Mouse (Mus musculus) midbrain, embryonic 14.5 days (tissue): ENCODE measurements around the gene Mpdu1. TPM values are rescaled to one million over a fixed set of nuclear protein-coding genes. Genes with fewer than 3 reads are reported as not detected.

Source experiments
- ATAC-seq: fragments of 200-750 bp; cut with Nextera tagmentation; 2 replicates; pipeline ENCODE4 v1.8.0; 2017; ENCODE audit warnings: moderate number of reproducible peaks, moderate library complexity; ENCODE audit not compliant: low FRiP score, low TSS enrichment
- DNase-seq: peaks from one replicate; pipeline ENCODE4 v3.0.0-alpha.2; 2015
- H3K27ac ChIP-seq: fragments of 300-500 bp; sonication (generic); replicated peaks from 2 replicates; pipeline ENCODE4 v1.5.1; 2014; ENCODE audit warnings: mild to moderate bottlenecking, low read depth, low read length, moderate library complexity
- H3K27me3 ChIP-seq: fragments of 300-500 bp; sonication (generic); 2 replicates; pipeline ENCODE4 v1.6.1; 2014; ENCODE audit warnings: low read length, control low read depth, mixed read lengths; ENCODE audit not compliant: control insufficient read depth, insufficient read depth
- H3K36me3 ChIP-seq: fragments of 300-500 bp; sonication (generic); 2 replicates; pipeline ENCODE4 v1.6.1; 2014; ENCODE audit warnings: low read length, control low read depth; ENCODE audit not compliant: control insufficient read depth, insufficient read depth
- H3K4me1 ChIP-seq: fragments of 300-500 bp; sonication (generic); 2 replicates; pipeline ENCODE4 v1.6.1; 2014; ENCODE audit warnings: mild to moderate bottlenecking, antibody characterized with exemption, low read length, control low read depth; ENCODE audit not compliant: control insufficient read depth, insufficient read depth
- H3K4me2 ChIP-seq: fragments of 300-500 bp; sonication (generic); 2 replicates; pipeline ENCODE4 v1.6.1; 2014; ENCODE audit warnings: mild to moderate bottlenecking, low read length, moderate library complexity
- H3K4me3 ChIP-seq: fragments of 300-500 bp; sonication (generic); replicated peaks from 2 replicates; pipeline ENCODE4 v1.5.1; 2014; ENCODE audit warnings: low read depth, low read length
- H3K9ac ChIP-seq: fragments of 300-500 bp; sonication (generic); replicated peaks from 2 replicates; pipeline ENCODE4 v1.6.1; 2014; ENCODE audit warnings: mild to moderate bottlenecking, low read length, moderate library complexity
- H3K9me3 ChIP-seq: fragments of 300-500 bp; sonication (generic); 2 replicates; pipeline ENCODE4 v1.6.1; 2016; ENCODE audit warnings: low read length, control low read depth, mixed read lengths; ENCODE audit not compliant: control insufficient read depth
- WGBS: fragments of 180-500 bp; shearing (Covaris S2); extraction: QIAGEN DNeasy Blood & Tissue Kit; methylation state at CpG from one replicate; pipeline ENCODE4 v1.1.7; 2014; 5-methylcytosine and 5-hydroxymethylcytosine counted together
- polyA plus RNA-seq: library from polyadenylated mRNA; unstranded; fragments of >200 nt; fragmentation: Nextera tagmentation; extraction: Ambion mirVana; gene quantifications from 2 replicates; pipeline ENCODE4 v1.2.1, GENCODE M21; 2014

Mpdu1 gene
- polyA plus RNA-seq, 1 experiment from 2014 or later = 64.0 TPM

- DNase-seq (no peak), ATAC-seq (peak; percentile 13; the same call in 1 of the 2 replicates)
- Histone ChIP-seq H3K27me3 (no peaks in the 10 kb centered on the region), H3K4me3 (peak overlapping the region; percentile 52), H3K9ac (peak overlapping the region; percentile 46; the same call in 1 of the 2 replicates), H3K4me2 (peak overlapping the region; percentile 63), H3K9me3 (no peaks in the 10 kb centered on the region), H3K4me1 (peaks cover 13% of the 10 kb centered on the region), H3K27ac (peak overlapping the region; percentile 93), H3K36me3 (peaks cover 59% of the 10 kb centered on the region)
- 68% methylated on average over 13 of the region's 13 CpGs for WGBS
Observed at GRCm38 (mm10) chr11:69662967-69663671, 677 bp upstream of the Mpdu1 start.

- Histone ChIP-seq H3K4me1 (peaks cover 13% of the 10 kb centered on the region), H3K9me3 (no peaks in the 10 kb centered on the region), H3K4me3 (peak overlapping the region; percentile 52), H3K4me2 (peak overlapping the region; percentile 63), H3K27me3 (no peaks in the 10 kb centered on the region), H3K27ac (no peak overlapping the region), H3K9ac (no peak overlapping the region; the same call in 1 of the 2 replicates), H3K36me3 (peaks cover 56% of the 10 kb centered on the region)
- ATAC-seq (no peak), DNase-seq (no peak)
- 75% methylated on average over 3 of the region's 3 CpGs for WGBS
Observed at GRCm38 (mm10) chr11:69661221-69661881, 1.1 kb downstream of the Mpdu1 start.

- H3K9me3 ChIP-seq = no peaks in the 10 kb centered on the region
- DNase-seq = no peak
- H3K9ac ChIP-seq = no peak overlapping the region
- peaks cover 53% of the 10 kb centered on the region for H3K36me3 ChIP-seq
- ATAC-seq = no peak
- 86% methylated on average over 15 of the region's 15 CpGs for WGBS
- no peak overlapping the region for H3K4me3 ChIP-seq
- H3K4me2 ChIP-seq = no peak overlapping the region
- no peaks in the 10 kb centered on the region for H3K27me3 ChIP-seq
- H3K27ac ChIP-seq = no peak overlapping the region
- H3K4me1 ChIP-seq = peaks cover 7% of the 10 kb centered on the region; the same call in 1 of the 2 replicates
Observed at GRCm38 (mm10) chr11:69657462-69657881, 5.0 kb downstream of the Mpdu1 start.

GRCm38 (mm10) chr11:69656617-69657461, 5.6 kb downstream of the Mpdu1 start:
- H3K4me3 ChIP-seq = no peak overlapping the region
- ATAC-seq (no peak), DNase-seq (peak; percentile 88)
- WGBS = 83% methylated on average over 10 of the region's 10 CpGs
- no peak overlapping the region for H3K9ac ChIP-seq
- H3K27me3 ChIP-seq = no peaks in the 10 kb centered on the region
- no peaks in the 10 kb centered on the region for H3K9me3 ChIP-seq
- H3K4me1 ChIP-seq = peaks cover 7% of the 10 kb centered on the region; the same call in 1 of the 2 replicates
- H3K36me3 ChIP-seq = peaks cover 59% of the 10 kb centered on the region
- no peak overlapping the region for H3K27ac ChIP-seq
- H3K4me2 ChIP-seq = no peak overlapping the region

- DNase-seq (no peak), ATAC-seq (no peak)
- H3K4me1 ChIP-seq = 0 out of 2 replicates have a peak, but pooled peaks cover under 1% of the 10 kb centered on the region
- H3K4me3 ChIP-seq = no peak overlapping the region
- H3K9ac ChIP-seq = no peak overlapping the region
- H3K4me2 ChIP-seq = no peak overlapping the region
- WGBS = 90% methylated on average over 5 of the region's 5 CpGs
- H3K36me3 ChIP-seq = peaks cover 67% of the 10 kb centered on the region
- no peaks in the 10 kb centered on the region for H3K9me3 ChIP-seq
- H3K27ac ChIP-seq = no peak overlapping the region
- no peaks in the 10 kb centered on the region for H3K27me3 ChIP-seq
Observed at GRCm38 (mm10) chr11:69656065-69656455, 6.4 kb downstream of the Mpdu1 start.

GRCm38 (mm10) chr11:69655264-69656064, 7.0 kb downstream of the Mpdu1 start, which contains the start of gene Sox15:
TSS of gene Sox15 (plus strand) at chr11:69655314.
- peak; percentile 89 for DNase-seq
- Histone ChIP-seq H3K4me1 (no peaks in the 10 kb centered on the region), H3K9me3 (no peaks in the 10 kb centered on the region), H3K27me3 (no peaks in the 10 kb centered on the region), H3K4me2 (no peak within 1 kb of the TSS; the same call in 1 of the 2 replicates), H3K9ac (peak within 1 kb of the TSS; percentile 16; the same call in 1 of the 2 replicates), H3K36me3 (peaks cover 73% of the 10 kb centered on the region), H3K27ac (no peak within 1 kb of the TSS), H3K4me3 (no peak within 1 kb of the TSS)
- no peak for ATAC-seq
- WGBS = 21% methylated on average over 34 of the region's 34 CpGs

GRCm38 (mm10) chr11:69654760-69655159, 7.7 kb downstream of the Mpdu1 start:
- ATAC-seq (no peak), DNase-seq (no peak)
- H3K27me3 ChIP-seq = no peaks in the 10 kb centered on the region
- H3K4me3 ChIP-seq = no peak overlapping the region
- peaks cover 80% of the 10 kb centered on the region for H3K36me3 ChIP-seq
- 51% methylated on average over 9 of the region's 9 CpGs for WGBS
- no peak overlapping the region for H3K4me2 ChIP-seq
- H3K9me3 ChIP-seq = no peaks in the 10 kb centered on the region
- H3K27ac ChIP-seq = no peak overlapping the region
- H3K9ac ChIP-seq = no peak overlapping the region; the same call in 1 of the 2 replicates
- no peaks in the 10 kb centered on the region for H3K4me1 ChIP-seq

GRCm38 (mm10) chr11:69653399-69653798, 9.0 kb downstream of the Mpdu1 start:
- Histone ChIP-seq H3K4me2 (no peak overlapping the region), H3K4me1 (no peaks in the 10 kb centered on the region), H3K9me3 (no peaks in the 10 kb centered on the region), H3K4me3 (no peak overlapping the region), H3K27ac (peak overlapping the region; percentile 32; the same call in 1 of the 2 replicates), H3K36me3 (peaks cover 84% of the 10 kb centered on the region), H3K27me3 (no peaks in the 10 kb centered on the region), H3K9ac (no peak overlapping the region)
- ATAC-seq (no peak), DNase-seq (peak; percentile 50)
- WGBS = 47% methylated on average over 5 of the region's 5 CpGs
